Mouse (Mus musculus) forebrain, embryonic 11.5 days (tissue): ENCODE results near the gene Ric8a. TPM values are rescaled to one million over a fixed set of nuclear protein-coding genes. Genes with fewer than 3 reads are reported as not detected.

Experiments used
- ATAC-seq: fragments of 200-750 bp; cut with Nextera tagmentation; replicated peaks from 2 replicates; pipeline ENCODE4 v1.8.0; 2017; ENCODE audit warnings: moderate TSS enrichment; ENCODE audit not compliant: low FRiP score
- DNase-seq: peaks from one replicate; pipeline ENCODE4 v3.0.0-alpha.2; 2017; ENCODE audit warnings: low spot score
- H3K27ac ChIP-seq: fragments of 300-500 bp; sonication (generic); 2 replicates; pipeline ENCODE4 v1.5.1; 2014; ENCODE audit warnings: low read depth, low read length
- H3K27me3 ChIP-seq: fragments of 300-500 bp; sonication (generic); 2 replicates; pipeline ENCODE4 v1.6.1; 2014; ENCODE audit warnings: mild to moderate bottlenecking, low read length, mixed read lengths; ENCODE audit not compliant: control insufficient read depth, insufficient read depth
- H3K36me3 ChIP-seq: fragments of 300-500 bp; sonication (generic); 2 replicates; pipeline ENCODE4 v1.6.1; 2014; ENCODE audit warnings: mild to moderate bottlenecking, low read length, moderate library complexity, mixed read lengths; ENCODE audit not compliant: control insufficient read depth, insufficient read depth
- H3K4me1 ChIP-seq: fragments of 300-500 bp; sonication (generic); replicated peaks from 2 replicates; pipeline ENCODE4 v1.6.1; 2014; ENCODE audit warnings: low read length, mixed read lengths; ENCODE audit not compliant: control insufficient read depth, insufficient read depth
- H3K4me2 ChIP-seq: fragments of 300-500 bp; sonication (generic); 2 replicates; pipeline ENCODE4 v1.6.1; 2014; ENCODE audit warnings: low read depth, mild to moderate bottlenecking, low read length, moderate library complexity, mixed read lengths; ENCODE audit not compliant: severe bottlenecking
- H3K4me3 ChIP-seq: fragments of 300-500 bp; sonication (generic); 2 replicates; pipeline ENCODE4 v1.5.1; 2014; ENCODE audit warnings: low read depth, low read length
- H3K9ac ChIP-seq: fragments of 300-500 bp; sonication (generic); 2 replicates; pipeline ENCODE4 v1.6.1; 2014; ENCODE audit warnings: low read length
- H3K9me3 ChIP-seq: fragments of 300-500 bp; sonication (generic); 2 replicates; pipeline ENCODE4 v1.6.1; 2016; ENCODE audit warnings: low read length, mixed read lengths; ENCODE audit not compliant: control insufficient read depth
- WGBS: fragments of 180-500 bp; shearing (Covaris S2); extraction: QIAGEN DNeasy Blood & Tissue Kit; methylation state at CpG from one replicate; pipeline ENCODE4 v1.1.7; 2014; 5-methylcytosine and 5-hydroxymethylcytosine counted together
- polyA plus RNA-seq: library from polyadenylated mRNA; unstranded; fragments of >200 nt; fragmentation: Nextera tagmentation; extraction: Ambion mirVana; gene quantifications from 2 replicates; pipeline ENCODE4 v1.2.1, GENCODE M21; 2014

The Ric8a gene
- polyA plus RNA-seq, 1 experiment from 2014 or later: 57.2 TPM

DNA sequence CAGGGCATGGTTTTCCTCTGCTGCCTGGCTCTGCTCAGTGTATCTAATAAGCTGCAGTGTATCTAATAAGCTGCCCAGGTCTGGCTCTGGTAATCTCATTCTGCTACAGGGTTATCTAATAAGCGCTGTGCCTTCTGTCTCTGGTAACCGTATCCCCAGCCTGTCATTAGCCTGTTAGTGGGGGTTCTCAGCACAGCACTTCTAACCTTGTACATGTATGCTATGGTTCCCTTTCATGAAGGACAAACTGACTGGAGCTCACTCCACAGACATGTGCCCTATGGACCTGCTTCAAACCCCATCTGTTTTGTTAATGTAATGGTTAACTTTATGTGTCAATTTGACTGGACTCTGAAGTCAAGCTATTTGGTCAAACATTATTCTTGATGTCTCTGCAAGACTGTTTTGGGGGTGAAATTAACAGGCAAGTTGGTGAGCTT, 48.9 kb downstream of the Ric8a start:
- DNase-seq (no peak), ATAC-seq (no peak)
- H3K4me1 ChIP-seq: peaks cover 3% of the 10 kb centered on the region; the same call in 1 of the 2 replicates
- H3K36me3 ChIP-seq: no peaks in the 10 kb centered on the region
- H3K4me2 ChIP-seq: no peak overlapping the region
- no peaks in the 10 kb centered on the region for H3K27me3 ChIP-seq
- no peak overlapping the region for H3K27ac ChIP-seq
- no peaks in the 10 kb centered on the region for H3K9me3 ChIP-seq
- no peak overlapping the region for H3K4me3 ChIP-seq
- no peak overlapping the region for H3K9ac ChIP-seq
- 91% methylated on average over 2 of the region's 2 CpGs for WGBS

DNA sequence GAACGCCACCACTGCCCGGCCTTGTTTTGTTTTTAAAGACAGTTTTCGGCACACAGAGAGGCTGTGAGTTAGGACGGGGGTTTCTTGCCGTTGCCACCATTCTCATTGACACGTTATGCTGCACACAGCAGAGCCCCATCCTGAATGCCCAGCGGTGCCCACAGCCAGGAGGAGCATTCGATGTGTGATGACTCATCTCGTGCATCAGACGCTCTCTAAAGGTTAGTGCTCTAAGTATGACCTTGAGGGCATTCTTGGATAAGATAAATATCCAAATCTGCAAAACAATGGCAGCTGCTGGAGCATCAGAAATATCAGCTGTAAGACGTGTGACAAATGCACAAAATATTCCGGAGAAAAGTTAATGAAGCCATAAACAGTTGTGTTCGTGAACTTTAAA, 50.4 kb downstream of the Ric8a start:
- Histone ChIP-seq H3K36me3 (no peaks in the 10 kb centered on the region), H3K4me3 (no peak overlapping the region), H3K4me2 (no peak overlapping the region), H3K27ac (no peak overlapping the region), H3K9ac (no peak overlapping the region), H3K27me3 (no peaks in the 10 kb centered on the region), H3K9me3 (no peaks in the 10 kb centered on the region), H3K4me1 (peaks cover 3% of the 10 kb centered on the region; the same call in 1 of the 2 replicates)
- WGBS: 90% methylated on average over 13 of the region's 13 CpGs
- DNase-seq: no peak
- no peak for ATAC-seq

DNA sequence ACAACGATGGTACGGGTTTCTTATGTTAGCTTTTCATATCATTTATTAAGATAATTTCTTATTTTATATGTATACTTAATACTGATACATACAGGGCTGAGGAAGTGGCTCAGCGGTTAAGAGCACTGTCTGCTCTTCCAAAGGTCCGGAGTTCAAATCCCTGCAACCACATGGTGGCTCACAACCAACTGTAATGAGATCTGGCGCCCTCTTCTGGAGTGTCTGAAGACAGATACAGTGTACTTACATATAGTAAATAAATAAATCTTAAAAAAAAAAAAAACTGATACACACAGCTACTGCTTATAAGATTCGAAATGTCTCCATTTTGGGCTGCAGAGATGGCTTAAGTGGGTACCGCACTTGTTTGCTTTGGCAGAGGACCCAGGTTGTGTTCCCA, 50.9 kb downstream of the Ric8a start:
- Histone ChIP-seq H3K27me3 (no peaks in the 10 kb centered on the region), H3K4me2 (no peak overlapping the region), H3K9me3 (no peaks in the 10 kb centered on the region), H3K4me3 (no peak overlapping the region), H3K27ac (no peak overlapping the region), H3K4me1 (peaks cover 3% of the 10 kb centered on the region; the same call in 1 of the 2 replicates), H3K9ac (no peak overlapping the region), H3K36me3 (no peaks in the 10 kb centered on the region)
- 84% methylated on average over 7 of the region's 7 CpGs for WGBS
- DNase-seq: no peak
- ATAC-seq: no peak

DNA sequence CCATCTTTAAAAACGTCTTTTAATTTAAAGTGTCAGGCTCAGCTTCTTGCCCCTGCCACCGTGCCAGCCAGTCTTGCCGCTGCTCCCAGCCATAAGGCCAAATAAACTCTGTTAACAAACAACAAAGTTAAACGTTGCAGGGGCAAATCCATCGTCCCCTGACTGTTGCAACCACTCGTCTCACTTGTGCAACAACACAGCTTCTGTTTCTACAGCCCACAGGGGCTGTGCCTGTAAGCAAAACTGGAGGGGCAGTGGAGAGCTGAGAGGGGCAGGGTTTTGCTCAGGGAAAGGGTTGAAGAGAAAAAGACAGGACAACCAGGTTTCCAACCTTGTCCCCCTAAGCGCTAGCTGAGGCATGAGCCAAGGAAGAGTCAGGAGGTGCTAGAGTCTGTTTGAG, 51.4 kb downstream of the Ric8a start:
- WGBS: 52% methylated on average over 7 of the region's 7 CpGs
- Histone ChIP-seq H3K4me1 (peaks cover 3% of the 10 kb centered on the region; the same call in 1 of the 2 replicates), H3K36me3 (no peaks in the 10 kb centered on the region), H3K4me3 (no peak overlapping the region), H3K4me2 (no peak overlapping the region), H3K9me3 (no peaks in the 10 kb centered on the region), H3K27me3 (no peaks in the 10 kb centered on the region), H3K27ac (no peak overlapping the region), H3K9ac (no peak overlapping the region)
- DNase-seq (no peak), ATAC-seq (no peak)

DNA sequence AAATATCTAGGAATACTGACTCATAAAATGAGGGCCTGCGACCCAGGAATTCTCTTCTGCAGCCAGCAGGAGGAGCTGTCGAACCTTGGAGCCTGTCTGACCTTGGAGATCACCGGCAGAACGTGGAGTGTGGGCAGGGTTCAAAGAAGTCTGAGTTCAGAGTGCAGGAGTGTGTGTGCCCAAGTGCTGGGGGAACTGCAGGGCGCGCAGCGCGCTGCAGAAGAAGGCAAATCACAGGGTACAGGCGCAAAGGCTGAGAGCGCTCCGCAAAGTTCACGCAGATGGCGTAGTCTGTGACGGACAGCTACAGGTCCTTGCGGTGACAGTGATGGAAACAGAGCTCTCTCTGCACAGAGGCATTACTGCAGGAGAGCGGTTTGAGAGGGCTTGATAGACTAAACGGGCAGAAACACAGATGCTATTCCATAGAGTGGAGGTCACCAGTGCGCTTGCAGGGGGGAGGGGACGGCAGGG, 51.9 kb downstream of the Ric8a start:
- under 1% methylated on average over 19 of the region's 19 CpGs for WGBS
- Histone ChIP-seq H3K27ac (no peak overlapping the region), H3K27me3 (no peaks in the 10 kb centered on the region), H3K4me1 (peaks cover 3% of the 10 kb centered on the region; the same call in 1 of the 2 replicates), H3K9me3 (no peaks in the 10 kb centered on the region), H3K4me2 (peak overlapping the region; percentile 81), H3K4me3 (peak overlapping the region; percentile 29), H3K9ac (peak overlapping the region; percentile 39; the same call in 1 of the 2 replicates), H3K36me3 (no peaks in the 10 kb centered on the region)
- ATAC-seq: peak; percentile 86
- peak; percentile 88 for DNase-seq

DNA sequence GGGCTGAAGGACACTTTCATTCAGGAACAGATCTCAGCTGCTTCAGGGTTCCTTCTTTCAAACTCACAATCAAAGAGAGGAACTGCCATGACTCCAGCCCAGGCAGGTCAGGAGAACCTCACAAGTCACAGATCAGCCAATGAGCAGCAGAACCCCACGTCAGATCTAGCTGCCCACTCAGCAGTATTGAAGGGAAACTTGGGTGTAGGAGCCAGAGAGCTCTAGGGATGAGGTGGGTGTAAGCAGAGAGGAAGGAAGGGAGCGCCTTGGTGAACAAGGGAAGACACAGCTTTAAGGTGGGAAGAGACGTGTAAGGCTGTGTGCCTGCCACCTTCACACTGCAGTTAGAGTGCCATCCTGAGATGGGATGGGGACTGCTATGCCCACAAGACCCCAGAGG, 55.5 kb downstream of the Ric8a start:
- WGBS: 64% methylated on average over 3 of the region's 3 CpGs
- Histone ChIP-seq H3K36me3 (no peaks in the 10 kb centered on the region), H3K27me3 (no peaks in the 10 kb centered on the region), H3K4me3 (no peak overlapping the region), H3K9me3 (no peaks in the 10 kb centered on the region), H3K4me2 (no peak overlapping the region), H3K9ac (no peak overlapping the region), H3K27ac (no peak overlapping the region), H3K4me1 (peaks cover 3% of the 10 kb centered on the region; the same call in 1 of the 2 replicates)
- ATAC-seq (no peak), DNase-seq (no peak)

DNA sequence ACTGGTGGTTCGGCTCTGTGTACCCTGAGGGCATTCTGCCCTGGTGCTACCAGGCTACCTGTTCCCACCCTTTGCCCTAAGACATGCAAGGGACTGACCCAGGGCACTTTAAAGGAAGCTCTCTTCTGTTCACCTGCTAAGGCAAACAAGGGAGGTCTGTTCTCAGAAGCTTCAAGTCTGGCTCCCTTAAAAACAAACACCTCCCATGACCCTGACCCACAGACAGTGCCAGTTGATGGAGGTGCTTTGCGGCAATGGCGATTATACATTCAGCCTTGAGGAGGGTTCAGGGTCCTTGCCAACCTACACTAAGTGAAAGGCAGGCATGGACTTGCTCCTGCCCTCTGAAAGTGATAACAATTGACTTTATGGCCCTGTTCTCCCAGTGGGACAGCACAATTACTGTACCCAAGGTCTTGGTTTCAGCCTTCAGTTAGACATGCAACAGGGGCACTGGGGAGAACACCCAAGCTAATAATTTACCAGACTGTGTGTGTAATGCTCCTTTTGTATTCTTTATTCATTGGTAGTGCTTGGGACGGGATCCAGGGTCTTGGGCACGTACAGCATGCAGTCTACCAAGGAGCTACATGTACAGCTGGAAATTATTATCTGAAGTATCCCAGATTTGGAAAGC, 56.2 kb downstream of the Ric8a start:
- ATAC-seq (no peak), DNase-seq (no peak)
- WGBS: 84% methylated on average over 5 of the region's 5 CpGs
- Histone ChIP-seq H3K4me3 (no peak overlapping the region), H3K9me3 (no peaks in the 10 kb centered on the region), H3K4me1 (peaks cover 3% of the 10 kb centered on the region; the same call in 1 of the 2 replicates), H3K27ac (no peak overlapping the region), H3K9ac (no peak overlapping the region), H3K36me3 (no peaks in the 10 kb centered on the region), H3K27me3 (no peaks in the 10 kb centered on the region), H3K4me2 (no peak overlapping the region)
